Mouse (Mus musculus): ENCODE measurements around the gene Adgrl3. TPM values are rescaled to one million over a fixed set of nuclear protein-coding genes. Genes with fewer than 3 reads are reported as not detected.

Gene Adgrl3
- polyA plus RNA-seq, 1 experiment: 3.6 TPM

DNA sequence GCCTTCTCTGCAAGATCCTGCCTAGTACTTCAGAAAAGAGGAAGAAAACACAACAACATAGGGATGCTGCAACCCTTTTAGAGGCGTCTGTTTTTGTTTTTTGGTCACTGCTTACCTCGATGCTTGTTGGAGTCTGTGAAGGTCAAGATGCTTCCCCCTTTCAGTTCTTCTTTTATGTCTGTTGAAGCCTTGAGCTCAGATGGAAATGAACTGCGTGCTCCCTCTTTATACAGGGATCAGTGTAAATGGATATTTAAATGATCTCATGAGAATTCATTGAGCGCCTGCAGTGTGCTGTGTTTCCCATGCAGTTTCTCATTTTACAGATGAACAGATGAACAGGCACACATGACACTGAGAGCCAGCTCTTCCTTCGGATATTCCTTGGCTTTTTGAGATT lies 136.9 kb downstream of the Adgrl3 start:
- WGBS: 70% methylated on average over 5 of the region's 5 CpGs
- no peak overlapping the region for H3K27ac ChIP-seq (ENCODE audit: insufficient read depth, low read depth, low read length)
- TF ChIP-seq POLR2A (IDR thresholded peaks at IDR 0.05; ENCODE audit: low read depth, low read length) (no peak), CTCF (IDR thresholded peaks at IDR 0.05; ENCODE audit: extremely low read depth, insufficient read length, insufficient replicate concordance, low read depth, low read length) (no peak)
- no peaks in the 10 kb centered on the region for H3K36me3 ChIP-seq (ENCODE audit: control insufficient read depth, insufficient read depth, low read length)
- no peak overlapping the region for H3K4me3 ChIP-seq (ENCODE audit: low read depth, low read length)
- no peaks in the 10 kb centered on the region for H3K4me1 ChIP-seq (ENCODE audit: control insufficient read depth, insufficient read depth, insufficient read length, low read length)
- H3K27me3 ChIP-seq (ENCODE audit: control insufficient read depth, insufficient read depth, low read length): no peaks in the 10 kb centered on the region

DNA sequence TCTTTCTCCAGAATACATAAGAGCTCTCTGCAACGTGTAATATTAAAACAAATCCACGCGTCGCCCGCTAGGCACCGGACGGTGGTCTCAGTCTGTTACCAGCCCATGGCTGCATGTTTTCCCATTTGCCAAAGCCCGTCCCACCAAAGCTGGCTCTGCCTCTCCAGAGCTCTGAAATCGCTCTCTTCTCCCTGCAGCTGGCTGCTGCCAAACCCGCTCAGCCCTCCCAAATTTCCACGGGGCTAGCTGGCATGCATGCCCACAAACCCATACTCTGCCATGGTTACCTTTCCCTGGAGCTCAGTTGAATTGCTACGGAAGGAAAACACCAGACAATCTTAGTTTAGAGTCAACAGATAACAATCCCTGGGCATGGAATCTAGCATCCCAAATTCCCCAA lies 139.1 kb downstream of the Adgrl3 start:
- no peak overlapping the region for H3K27ac ChIP-seq (ENCODE audit: insufficient read depth, low read depth, low read length)
- TF ChIP-seq POLR2A (IDR thresholded peaks at IDR 0.05; ENCODE audit: low read depth, low read length) (no peak), CTCF (IDR thresholded peaks at IDR 0.05; ENCODE audit: extremely low read depth, insufficient read length, insufficient replicate concordance, low read depth, low read length) (no peak)
- no peaks in the 10 kb centered on the region for H3K4me1 ChIP-seq (ENCODE audit: control insufficient read depth, insufficient read depth, insufficient read length, low read length)
- no peaks in the 10 kb centered on the region for H3K27me3 ChIP-seq (ENCODE audit: control insufficient read depth, insufficient read depth, low read length)
- no peak overlapping the region for H3K4me3 ChIP-seq (ENCODE audit: low read depth, low read length)
- no peaks in the 10 kb centered on the region for H3K36me3 ChIP-seq (ENCODE audit: control insufficient read depth, insufficient read depth, low read length)
- 92% methylated on average over 12 of the region's 12 CpGs for WGBS

DNA sequence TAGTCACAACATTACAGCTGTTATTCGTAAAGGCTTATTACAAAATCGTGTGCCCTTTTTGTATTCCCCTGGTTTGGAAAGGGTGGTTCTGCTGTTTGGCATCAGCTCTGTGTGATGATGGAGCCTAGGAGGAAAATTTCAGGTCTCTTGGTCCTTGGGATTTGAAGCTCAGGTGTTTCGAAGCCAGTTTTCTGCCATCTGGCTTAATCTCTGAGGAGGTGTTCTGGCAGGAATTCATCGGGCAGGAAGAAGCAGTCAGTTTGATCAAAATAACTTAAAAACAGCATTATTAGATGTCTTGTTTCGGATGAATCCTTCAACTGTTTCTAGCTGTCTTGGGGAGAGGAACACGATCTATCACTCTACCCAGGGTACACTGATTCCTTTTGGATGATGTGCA lies 140.5 kb downstream of the Adgrl3 start:
- 83% methylated on average over 6 of the region's 6 CpGs for WGBS

DNA sequence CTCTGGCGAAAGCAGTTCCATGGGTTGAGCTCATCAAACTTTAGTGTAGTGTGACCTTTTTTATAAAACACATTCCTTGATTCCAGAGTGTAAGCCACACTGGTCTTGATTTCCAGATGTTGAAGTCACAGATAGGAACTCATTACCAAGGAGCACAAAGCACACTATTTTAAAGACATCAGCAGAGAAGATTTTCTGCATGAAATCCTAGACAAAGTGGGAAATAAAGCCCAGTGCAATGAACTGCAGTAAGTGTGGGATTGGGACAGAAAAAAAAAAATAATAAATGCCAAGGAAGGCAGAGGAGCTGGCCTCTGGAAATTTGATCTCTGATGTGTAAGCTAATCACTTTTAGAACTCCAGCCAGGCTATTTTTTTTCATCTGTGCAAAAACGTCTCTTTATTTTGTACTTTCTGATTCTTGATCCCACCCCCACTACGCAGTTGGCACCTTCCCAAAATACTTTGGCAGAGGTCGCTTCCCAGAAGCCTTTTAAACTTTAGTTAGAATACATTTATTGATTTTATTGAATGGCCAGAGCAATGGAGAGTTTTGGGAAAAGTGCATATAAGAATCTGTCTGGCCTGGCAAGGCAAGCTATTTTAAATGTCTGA lies 169.0 kb downstream of the Adgrl3 start:
- Histone ChIP-seq H3K36me3 (ENCODE audit: control insufficient read depth, insufficient read depth, low read length) (no peaks in the 10 kb centered on the region), H3K4me1 (ENCODE audit: control insufficient read depth, insufficient read depth, insufficient read length, low read length) (no peaks in the 10 kb centered on the region), H3K27ac (ENCODE audit: insufficient read depth, low read depth, low read length) (no peak overlapping the region), H3K4me3 (ENCODE audit: low read depth, low read length) (no peak overlapping the region), H3K27me3 (ENCODE audit: control insufficient read depth, insufficient read depth, low read length) (no peaks in the 10 kb centered on the region)
- 52% methylated on average over 4 of the region's 4 CpGs for WGBS
- TF ChIP-seq CTCF (IDR thresholded peaks at IDR 0.05; ENCODE audit: extremely low read depth, insufficient read length, insufficient replicate concordance, low read depth, low read length): no peak
- TF ChIP-seq POLR2A (IDR thresholded peaks at IDR 0.05; ENCODE audit: low read depth, low read length): no peak

More for the DNA sequence above, 140.5 kb downstream of the Adgrl3 start:
- H3K27me3 ChIP-seq (ENCODE audit: control insufficient read depth, insufficient read depth, low read length): no peaks in the 10 kb centered on the region
- TF ChIP-seq CTCF (IDR thresholded peaks at IDR 0.05; ENCODE audit: extremely low read depth, insufficient read length, insufficient replicate concordance, low read depth, low read length): no peak
- no peak for TF ChIP-seq POLR2A (IDR thresholded peaks at IDR 0.05; ENCODE audit: low read depth, low read length)
- H3K36me3 ChIP-seq (ENCODE audit: control insufficient read depth, insufficient read depth, low read length): no peaks in the 10 kb centered on the region
- no peak overlapping the region for H3K27ac ChIP-seq (ENCODE audit: insufficient read depth, low read depth, low read length)
- H3K4me1 ChIP-seq (ENCODE audit: control insufficient read depth, insufficient read depth, insufficient read length, low read length): no peaks in the 10 kb centered on the region
- no peak overlapping the region for H3K4me3 ChIP-seq (ENCODE audit: low read depth, low read length)

- H3K4me1 ChIP-seq (ENCODE audit: control insufficient read depth, insufficient read depth, insufficient read length, low read length): no peaks in the 10 kb centered on the region
- H3K27me3 ChIP-seq (ENCODE audit: control insufficient read depth, insufficient read depth, low read length): no peaks in the 10 kb centered on the region
- no peak overlapping the region for H3K4me3 ChIP-seq (ENCODE audit: low read depth, low read length)
- no peaks in the 10 kb centered on the region for H3K36me3 ChIP-seq (ENCODE audit: control insufficient read depth, insufficient read depth, low read length)
- H3K27ac ChIP-seq (ENCODE audit: insufficient read depth, low read depth, low read length): no peak overlapping the region
- no peak for TF ChIP-seq CTCF (IDR thresholded peaks at IDR 0.05; ENCODE audit: extremely low read depth, insufficient read length, insufficient replicate concordance, low read depth, low read length)
- no peak for TF ChIP-seq POLR2A (IDR thresholded peaks at IDR 0.05; ENCODE audit: low read depth, low read length)
Observed at GRCm38 (mm10) chr5:81200354-81200753, 180.4 kb downstream of the Adgrl3 start.

DNA sequence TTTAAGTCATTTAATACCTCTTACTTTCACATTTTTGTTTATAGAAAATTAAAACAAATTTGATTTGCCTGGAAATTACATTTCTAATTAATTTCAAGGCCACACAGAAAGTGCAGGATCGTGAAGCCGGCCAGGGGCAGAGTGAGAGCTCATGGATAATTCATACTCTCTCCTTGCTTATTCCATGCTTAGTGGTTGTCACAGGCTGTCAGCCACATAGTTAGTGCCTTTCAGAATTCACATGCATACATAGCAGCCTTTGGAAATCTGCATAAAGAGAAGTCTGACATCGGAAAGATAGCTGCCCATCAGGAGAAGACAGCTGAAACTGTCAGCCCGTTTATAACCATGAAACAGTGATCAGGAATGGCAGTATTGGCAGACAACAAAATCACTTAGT lies 181.9 kb downstream of the Adgrl3 start:
- TF ChIP-seq CTCF (IDR thresholded peaks at IDR 0.05; ENCODE audit: extremely low read depth, insufficient read length, insufficient replicate concordance, low read depth, low read length) (no peak), POLR2A (IDR thresholded peaks at IDR 0.05; ENCODE audit: low read depth, low read length) (no peak)
- Histone ChIP-seq H3K27ac (ENCODE audit: insufficient read depth, low read depth, low read length) (no peak overlapping the region), H3K27me3 (ENCODE audit: control insufficient read depth, insufficient read depth, low read length) (no peaks in the 10 kb centered on the region), H3K36me3 (ENCODE audit: control insufficient read depth, insufficient read depth, low read length) (no peaks in the 10 kb centered on the region), H3K4me3 (ENCODE audit: low read depth, low read length) (no peak overlapping the region), H3K4me1 (ENCODE audit: control insufficient read depth, insufficient read depth, insufficient read length, low read length) (no peaks in the 10 kb centered on the region)
- WGBS: 86% methylated on average over 4 of the region's 4 CpGs

DNA sequence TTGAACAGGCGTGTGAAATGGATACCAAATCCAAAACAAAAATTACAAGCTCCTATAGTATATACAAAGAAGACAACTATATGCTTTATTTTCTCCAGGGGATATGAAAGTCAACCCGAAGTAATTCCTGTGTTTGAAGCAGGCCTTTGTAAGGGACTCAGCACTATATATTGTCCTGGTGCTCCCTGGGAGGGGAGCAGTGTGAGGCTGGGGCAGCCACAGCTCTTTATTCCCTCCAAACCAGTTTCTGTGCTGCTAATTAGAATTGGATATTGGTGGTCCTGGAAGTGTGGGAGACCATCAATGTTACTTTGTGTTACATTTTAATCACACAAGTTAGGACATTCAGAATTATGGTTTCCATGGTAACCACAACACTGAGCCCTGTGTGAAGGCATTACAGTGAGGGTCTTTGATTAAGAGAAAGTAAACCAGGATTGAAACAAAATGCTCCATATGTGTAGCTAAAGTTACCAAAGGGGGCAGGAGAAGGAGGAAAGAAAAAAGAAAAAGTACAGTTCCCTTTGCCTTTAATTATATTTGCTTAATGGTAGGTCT lies 198.6 kb downstream of the Adgrl3 start:
- H3K4me3 ChIP-seq (ENCODE audit: low read depth, low read length): no peak overlapping the region
- H3K4me1 ChIP-seq (ENCODE audit: control insufficient read depth, insufficient read depth, insufficient read length, low read length): no peaks in the 10 kb centered on the region
- no peak overlapping the region for H3K27ac ChIP-seq (ENCODE audit: insufficient read depth, low read depth, low read length)
- no peaks in the 10 kb centered on the region for H3K36me3 ChIP-seq (ENCODE audit: control insufficient read depth, insufficient read depth, low read length)
- WGBS: 74% methylated on average over 2 of the region's 2 CpGs
- H3K27me3 ChIP-seq (ENCODE audit: control insufficient read depth, insufficient read depth, low read length): no peaks in the 10 kb centered on the region
- TF ChIP-seq CTCF (IDR thresholded peaks at IDR 0.05; ENCODE audit: extremely low read depth, insufficient read length, insufficient replicate concordance, low read depth, low read length): no peak

Data from small intestine, adult 2 months (tissue).